Mouse (Mus musculus) kidney, adult 2 months (tissue): Measurements from ENCODE around the gene Eef1akmt2.

Experiments used
- CTCF ChIP-seq: fragments of 200-500 bp; conservative IDR thresholded peaks from 2 replicates; pipeline ENCODE4 v1.5.1; 2011; ENCODE audit warnings: low read depth, mild to moderate bottlenecking, control low read depth, low read length, moderate library complexity, mixed read lengths; ENCODE audit not compliant: insufficient read depth, insufficient read length
- POLR2A ChIP-seq: fragments of 200-500 bp; IDR thresholded peaks from one replicate; pipeline ENCODE4 v1.6.1; 2011; ENCODE audit warnings: low read depth, low read length, control low read depth

DNA sequence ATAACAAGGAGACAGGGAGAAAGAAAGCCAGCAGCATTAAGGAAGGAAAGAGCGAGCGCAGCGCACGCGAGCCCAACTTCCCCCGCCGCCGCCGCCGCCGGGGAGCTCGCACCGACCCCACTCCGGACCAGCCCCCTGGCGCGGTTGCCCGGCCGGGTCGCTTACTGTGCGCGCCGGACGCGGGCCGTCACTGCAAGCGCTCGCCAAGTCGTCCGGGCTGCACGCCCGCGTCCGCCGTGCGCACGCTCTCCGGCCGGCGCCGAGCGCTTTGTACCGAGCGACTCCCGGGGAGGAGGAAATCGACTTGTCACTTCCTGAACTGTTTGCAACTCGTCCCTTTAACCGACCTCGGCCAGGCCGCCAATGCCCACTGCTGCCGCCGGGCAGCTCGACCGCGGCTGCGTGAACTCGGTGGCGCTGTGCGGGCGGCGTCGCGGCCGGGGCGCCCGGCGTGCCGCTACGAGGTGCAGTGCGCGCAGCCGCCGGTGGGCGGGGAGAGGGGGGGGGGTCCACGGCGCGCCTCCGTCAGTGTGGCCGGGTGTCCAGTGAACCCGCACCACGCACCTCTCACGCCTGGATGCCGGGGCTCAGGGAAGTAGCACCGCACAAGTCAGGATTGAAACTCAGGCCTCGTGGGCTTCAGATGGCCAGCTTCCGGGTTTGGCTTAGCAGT is 38.9 kb downstream of the Eef1akmt2 start, which contains the start of gene Fam53b:
- TF ChIP-seq POLR2A (peak; percentile 9), CTCF (no peak)
